ENCODE assay signal across 8 mouse cellular contexts in genomic region chr1:78657021-78657629, GRCm38 (mm10). TPM values are rescaled to one million over a fixed set of nuclear protein-coding genes. Genes with fewer than 3 reads are reported as not detected.
DNase-seq lines count a peak whose midpoint lies in the region; ATAC-seq and TF ChIP-seq lines count a peak whose summit lies in the region.

No protein-coding gene starts in this region.

- intact Hi-C loops in left cerebral cortex, postnatal 10 days (cut with DNase I): loop anchor here (5.0 kb wide), 2 partner anchors 65 to 120 kb away; no protein-coding TSS in a partner anchor
- intact Hi-C loops in gastrocnemius, postnatal 14 days (cut with DNase I; ENCODE audit: low total_unique reads): no loop called here

- 28% methylated on average over 22 of the region's 22 CpGs for WGBS in heart, embryonic 14.5 days
- WGBS in heart, postnatal 0 days: 26% methylated on average over 22 of the region's 22 CpGs
- 31% methylated on average over 22 of the region's 22 CpGs for WGBS in midbrain, embryonic 10.5 days

- peak overlapping the region; percentile 69 for H3K9ac ChIP-seq in heart, embryonic 14.5 days (ENCODE audit: low read length)
- peak overlapping the region; percentile 74 for H3K9ac ChIP-seq in MEL (ENCODE audit: control insufficient read depth, low read depth, low read length, poor library complexity, severe bottlenecking)
- 0 out of 2 replicates have a peak overlapping the region, but pooled peaks have one; percentile 32 for H3K9ac ChIP-seq in heart, postnatal 0 days (replicated peaks; ENCODE audit: low read depth, low read length)

- ATAC-seq in heart, embryonic 14.5 days (ENCODE audit: insufficient number of reproducible peaks, insufficient read depth, low FRiP score, low read depth): no peak
- ATAC-seq in heart, postnatal 0 days (ENCODE audit: insufficient read depth, low read depth): no peak

- peak overlapping the region; percentile 39 to 76; a peak in 2 of 4 replicates for H3K27ac ChIP-seq in heart, embryonic 14.5 days (replicated peaks in 1 of 2; ENCODE audit: control insufficient read depth in 1 of 2, insufficient read depth in 1 of 2, low read depth in 2 of 2, low read length in 2 of 2)
- peak overlapping the region; percentile 4; the same call in 1 of the 2 replicates for H3K27ac ChIP-seq in MEL (ENCODE audit: control insufficient read depth, low read depth, low read length)
- H3K27ac ChIP-seq in heart, postnatal 0 days (ENCODE audit: low read depth): peak overlapping the region; percentile 76
- peak overlapping the region; percentile 99 for H3K27ac ChIP-seq in midbrain, embryonic 10.5 days (replicated peaks)

- no peaks in the 10 kb centered on the region for H3K9me3 ChIP-seq in heart, embryonic 14.5 days (ENCODE audit: control insufficient read depth, low read length)
- H3K9me3 ChIP-seq in MEL (replicated peaks; ENCODE audit: insufficient read depth, low read length): no peaks in the 10 kb centered on the region
- H3K9me3 ChIP-seq in heart, postnatal 0 days (replicated peaks; ENCODE audit: control insufficient read depth, low read length): no peaks in the 10 kb centered on the region
- H3K9me3 ChIP-seq in midbrain, embryonic 10.5 days (replicated peaks): no peaks in the 10 kb centered on the region

- no peak for TF ChIP-seq CTCF in MEL (IDR thresholded peaks at IDR 0.05 in 2 of 3, conservative IDR thresholded peaks at IDR 0.05 in 1 of 3; ENCODE audit: control insufficient read depth in 1 of 3, insufficient read depth in 1 of 3, low read depth in 2 of 3, low read length in 3 of 3, poor library complexity in 1 of 3, severe bottlenecking in 1 of 3)
- TF ChIP-seq CTCF in heart, postnatal 0 days (IDR thresholded peaks at IDR 0.05; ENCODE audit: low read depth): no peak

- H3K36me3 ChIP-seq in heart, embryonic 14.5 days (ENCODE audit: control insufficient read depth, insufficient read depth, low read length): no peaks in the 10 kb centered on the region
- H3K36me3 ChIP-seq in MEL (ENCODE audit: control insufficient read depth in 1 of 2, insufficient read depth in 2 of 2, low read length in 2 of 2): peaks cover 0 to 23% of the 10 kb centered on the region in 2 experiments
- H3K36me3 ChIP-seq in heart, postnatal 0 days (replicated peaks; ENCODE audit: control insufficient read depth, insufficient read depth, low read length): no peaks in the 10 kb centered on the region
- no peaks in the 10 kb centered on the region for H3K36me3 ChIP-seq in midbrain, embryonic 10.5 days

- H3K4me1 ChIP-seq in heart, embryonic 14.5 days (ENCODE audit: control insufficient read depth in 2 of 2, insufficient read depth in 2 of 2, low read length in 2 of 2): peaks cover 13 to 32% of the 10 kb centered on the region in 2 experiments; a peak in 3 of 4 replicates
- peaks cover 10 to 11% of the 10 kb centered on the region in 2 experiments; a peak in 3 of 4 replicates for H3K4me1 ChIP-seq in MEL (ENCODE audit: control insufficient read depth in 1 of 2, insufficient read depth in 2 of 2, low read length in 2 of 2)
- H3K4me1 ChIP-seq in heart, postnatal 0 days (ENCODE audit: control insufficient read depth, insufficient read depth): peaks cover 21% of the 10 kb centered on the region
- H3K4me1 ChIP-seq in midbrain, embryonic 10.5 days: peaks cover 44% of the 10 kb centered on the region

- peaks cover 35% of the 10 kb centered on the region for H3K79me2 ChIP-seq in MEL (ENCODE audit: control insufficient read depth, insufficient read depth, low read length, poor library complexity)

- no peaks in the 10 kb centered on the region for H3K27me3 ChIP-seq in heart, embryonic 14.5 days (ENCODE audit: control insufficient read depth, insufficient read depth, low read length)
- H3K27me3 ChIP-seq in MEL (ENCODE audit: control insufficient read depth in 1 of 2, insufficient read depth in 2 of 2, low read length in 2 of 2): no peaks in the 10 kb centered on the region
- H3K27me3 ChIP-seq in heart, postnatal 0 days (ENCODE audit: control insufficient read depth, insufficient read depth, low read length): no peaks in the 10 kb centered on the region
- H3K27me3 ChIP-seq in midbrain, embryonic 10.5 days (ENCODE audit: low read depth, poor library complexity, severe bottlenecking): no peaks in the 10 kb centered on the region

- no peak for TF ChIP-seq RAD21 in MEL (IDR thresholded peaks at IDR 0.05; ENCODE audit: low read depth, low read length)

- no peak for TF ChIP-seq POLR2A in MEL (IDR thresholded peaks at IDR 0.05; ENCODE audit: control insufficient read depth in 1 of 2, insufficient read depth in 1 of 2, low read depth in 1 of 2, low read length in 2 of 2, poor library complexity in 1 of 2)

- peak overlapping the region; percentile 71 for H3K4me2 ChIP-seq in heart, embryonic 14.5 days (ENCODE audit: low read length)
- H3K4me2 ChIP-seq in heart, postnatal 0 days (ENCODE audit: low read depth, low read length): peak overlapping the region; percentile 73

- peak overlapping the region; percentile 56 to 98 for H3K4me3 ChIP-seq in heart, embryonic 14.5 days (ENCODE audit: control insufficient read depth in 1 of 2, insufficient read depth in 1 of 2, low read depth in 1 of 2, low read length in 2 of 2)
- H3K4me3 ChIP-seq in MEL (ENCODE audit: control insufficient read depth in 1 of 2, insufficient read depth in 1 of 2, low read depth in 2 of 2, low read length in 2 of 2): peak overlapping the region; percentile 54 to 71
- peak overlapping the region; percentile 95 for H3K4me3 ChIP-seq in heart, postnatal 0 days (ENCODE audit: low read depth, low read length)
- H3K4me3 ChIP-seq in midbrain, embryonic 10.5 days: peak overlapping the region; percentile 91

- no peak for TF ChIP-seq EP300 in MEL (IDR thresholded peaks at IDR 0.05; ENCODE audit: low read depth in 1 of 2, low read length in 2 of 2)
- no peak for TF ChIP-seq EP300 in heart, postnatal 0 days (IDR thresholded peaks at IDR 0.05; ENCODE audit: low read depth)

- DNase-seq in heart, adult 8-10 months (ENCODE audit: low spot score): no peak
- no peak for DNase-seq in MEL (ENCODE audit: low read depth, low spot score)
- DNase-seq in heart, postnatal 0 days (ENCODE audit: low spot score): no peak
- DNase-seq in midbrain, embryonic 10.5 days (ENCODE audit: low spot score): no peak
- no peak for DNase-seq in left cerebral cortex, postnatal 10 days (ENCODE audit: extremely low spot score in 1 of 2, low spot score in 2 of 2)
- DNase-seq in gastrocnemius, postnatal 14 days: no peak
- DNase-seq in right cerebral cortex, postnatal 10 days (ENCODE audit: low spot score in 2 of 2): no peak

TF ChIP-seq in MEL, 35 proteins besides CTCF, POLR2A, EP300 and RAD21 (continues in another document):
- TF ChIP-seq SIN3A (IDR thresholded peaks at IDR 0.05; ENCODE audit: low read length) (no peak), CHD1 (IDR thresholded peaks at IDR 0.05; ENCODE audit: low read depth, low read length) (no peak), RCOR1 (IDR thresholded peaks at IDR 0.05; ENCODE audit: low read depth, low read length) (no peak), ZKSCAN1 (IDR thresholded peaks at IDR 0.05; ENCODE audit: low read depth, low read length) (no peak), JUND (IDR thresholded peaks at IDR 0.05; ENCODE audit: low read depth, low read length) (no peak), USF2 (IDR thresholded peaks at IDR 0.05; ENCODE audit: borderline replicate concordance in 1 of 2, insufficient read depth in 1 of 2, low read depth in 1 of 2, low read length in 2 of 2) (no peak), USF1 (IDR thresholded peaks at IDR 0.05; ENCODE audit: low read depth, low read length) (no peak), ELF1 (IDR thresholded peaks at IDR 0.05; ENCODE audit: low read depth, low read length) (no peak), GATA1 (IDR thresholded peaks at IDR 0.05; ENCODE audit: low read depth, low read length) (no peak), MYC (IDR thresholded peaks at IDR 0.05; ENCODE audit: low read depth, low read length) (no peak), CHD2 (IDR thresholded peaks at IDR 0.05; ENCODE audit: low read length) (no peak), NELFE (IDR thresholded peaks at IDR 0.05; ENCODE audit: low read depth, low read length) (no peak), MYB (IDR thresholded peaks at IDR 0.05; ENCODE audit: low read depth, low read length) (no peak), BHLHE40 (IDR thresholded peaks at IDR 0.05; ENCODE audit: borderline replicate concordance, low read depth, low read length) (no peak), TBP (IDR thresholded peaks at IDR 0.05; ENCODE audit: low read depth, low read length) (peak; percentile 53; the same call in 1 of the 2 replicates), ETS1 (IDR thresholded peaks at IDR 0.05; ENCODE audit: low read depth, low read length) (no peak), MAX (IDR thresholded peaks at IDR 0.05; ENCODE audit: low read length) (peak; percentile 9; the same call in 1 of the 2 replicates), MAZ (IDR thresholded peaks at IDR 0.05; ENCODE audit: low read depth, low read length) (no peak)

RNA-seq across cellular contexts. Expression of gene Acsl3, which starts 0.5 kb away (rescaled TPM):
- polyA plus RNA-seq in heart, embryonic 14.5 days (2014; fragmentation: Nextera tagmentation; extraction: Ambion mirVana): 82.5 and 83.1 TPM in 2 replicates
- total RNA-seq in heart, adult 8-10 months (2022): 1 to 10 TPM; 3.1 to 5.5 (median 3.8) TPM
- total RNA-seq in MEL (2012; rRNA removed): 32.9 and 39.4 TPM in 2 replicates
- 10 to 100 TPM in 1 of 2 experiments, not detected in 1; 38.9 TPM for polyA plus RNA-seq in MEL (2012; ENCODE audit: insufficient read depth in 1 of 2, insufficient read length in 2 of 2, low read depth in 1 of 2, low replicate concordance in 2 of 2, missing spikeins in 1 of 2)
- total RNA-seq in heart, postnatal 0 days (2014; rRNA removed; ENCODE audit: low replicate concordance): 66.2 and 117 TPM in 2 replicates
- 42.8 and 47.5 TPM in 2 replicates for polyA plus RNA-seq in heart, postnatal 0 days (2015; fragmentation: Nextera tagmentation; extraction: Ambion mirVana)
- 82.3 and 86.2 TPM in 2 replicates for polyA plus RNA-seq in midbrain, embryonic 10.5 days (2016; fragmentation: Nextera tagmentation; extraction: Ambion mirVana)
- 100 to 1,000 TPM; 113 to 125 TPM for total RNA-seq in left cerebral cortex, postnatal 10 days (2021)
- 10 to 100 TPM in 1 of 2 experiments, 1 to 10 TPM in 1; 7.0 to 10.0 TPM for total RNA-seq in gastrocnemius, postnatal 14 days (2021)

RNA-seq across cellular contexts. Expression of gene Utp14b, which starts 0.7 kb away (rescaled TPM):
- 2.7 and 2.8 TPM in 2 replicates for polyA plus RNA-seq in heart, embryonic 14.5 days (2014; fragmentation: Nextera tagmentation; extraction: Ambion mirVana)
- 1 to 10 TPM; 1.0 to 1.2 (median 1.1) TPM for total RNA-seq in heart, adult 8-10 months (2022)
- 9.5 and 9.6 TPM in 2 replicates for total RNA-seq in MEL (2012; rRNA removed)
- 1 to 10 TPM in 1 of 2 experiments, not detected in 1; 6.5 TPM for polyA plus RNA-seq in MEL (2012; ENCODE audit: insufficient read depth in 1 of 2, insufficient read length in 2 of 2, low read depth in 1 of 2, low replicate concordance in 2 of 2, missing spikeins in 1 of 2)
- 2.3 and 5.4 TPM in 2 replicates for total RNA-seq in heart, postnatal 0 days (2014; rRNA removed; ENCODE audit: low replicate concordance)
- polyA plus RNA-seq in heart, postnatal 0 days (2015; fragmentation: Nextera tagmentation; extraction: Ambion mirVana): 0.74 and 0.94 TPM in 2 replicates
- polyA plus RNA-seq in midbrain, embryonic 10.5 days (2016; fragmentation: Nextera tagmentation; extraction: Ambion mirVana): 3.6 and 3.8 TPM in 2 replicates
- total RNA-seq in left cerebral cortex, postnatal 10 days (2021): 10 to 100 TPM; 11.4 to 13.0 TPM
- 1 to 10 TPM; 1.6 to 2.2 TPM for total RNA-seq in gastrocnemius, postnatal 14 days (2021)

Comparison
In these comparisons a context has a peak if more than half of its experiments do, and no peak if none do; other contexts are left out.
1. H3K27ac ChIP-seq: peak in every context shown above with its lines; median percentile 99 in midbrain, embryonic 10.5 days; 76 in heart, postnatal 0 days; 58 in heart, embryonic 14.5 days; 4 in MEL.